Mouse (Mus musculus) cerebellum, postnatal 25 days (tissue): ENCODE measurements around the gene Prpf31.
A peak's percentile ranks its signal among the peaks of the same experiment; 100 is the strongest.

Source experiments
- DNase-seq, 2 experiments: peaks; one replicate each; pipeline ENCODE4 v3.0.0; 2021; ENCODE audit warnings: mixed read lengths in 2 of 2

Gene Prpf31

DNA sequence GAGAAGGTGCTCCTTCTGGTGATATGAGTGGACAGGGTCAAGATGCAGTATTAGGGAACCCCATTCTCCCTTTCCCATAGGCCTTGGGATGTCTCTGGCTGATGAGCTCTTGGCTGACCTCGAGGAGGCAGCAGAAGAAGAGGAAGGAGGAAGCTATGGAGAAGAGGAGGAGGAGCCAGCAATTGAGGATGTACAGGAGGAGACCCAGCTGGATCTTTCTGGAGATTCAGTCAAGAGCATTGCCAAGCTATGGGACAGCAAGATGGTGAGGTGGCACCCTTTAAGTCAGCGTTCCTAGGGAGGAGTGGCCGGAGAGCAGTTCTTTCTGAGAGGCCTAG, 662 bp downstream of the Prpf31 start:
- no peak for DNase-seq

DNA sequence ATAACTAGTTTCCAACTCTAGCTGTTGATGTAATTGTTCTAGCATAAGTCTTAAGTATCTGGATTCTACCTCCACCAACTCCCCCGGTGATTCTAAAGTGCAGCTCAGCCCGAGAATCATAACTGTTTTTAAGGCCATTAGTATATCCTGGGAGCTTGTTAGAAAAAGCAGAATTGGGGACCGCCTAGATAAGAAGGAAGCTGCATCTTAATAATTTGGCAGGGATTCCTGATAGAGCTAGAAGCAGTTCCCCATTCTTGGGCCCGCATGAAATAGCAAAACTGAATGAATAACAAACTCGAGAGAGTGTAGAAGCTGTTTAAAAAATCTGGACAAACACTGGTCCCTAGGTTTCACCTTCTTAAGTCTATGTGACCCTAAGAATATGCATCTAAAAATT, 13.6 kb downstream of the Prpf31 start:
- no peak for DNase-seq

DNA sequence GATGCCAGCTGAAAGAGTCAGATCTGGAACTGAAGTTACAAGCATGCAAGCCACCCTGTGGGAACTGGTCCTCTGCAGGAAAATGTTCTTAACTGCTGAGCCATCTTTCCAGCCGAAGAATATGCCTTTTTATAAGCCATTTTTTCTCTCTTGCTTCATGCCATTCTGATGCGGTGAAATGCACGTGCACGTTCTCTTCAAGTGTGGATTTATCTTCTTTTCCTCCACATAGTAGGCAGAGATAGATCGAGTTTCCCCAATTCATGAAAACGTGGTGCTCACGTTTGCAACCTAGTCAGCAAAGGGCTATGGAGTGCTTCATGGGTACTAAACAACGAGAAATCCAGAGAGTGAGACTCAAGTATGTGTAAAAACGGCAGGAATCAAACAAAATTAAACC, 14.1 kb downstream of the Prpf31 start:
- no peak for DNase-seq

DNA sequence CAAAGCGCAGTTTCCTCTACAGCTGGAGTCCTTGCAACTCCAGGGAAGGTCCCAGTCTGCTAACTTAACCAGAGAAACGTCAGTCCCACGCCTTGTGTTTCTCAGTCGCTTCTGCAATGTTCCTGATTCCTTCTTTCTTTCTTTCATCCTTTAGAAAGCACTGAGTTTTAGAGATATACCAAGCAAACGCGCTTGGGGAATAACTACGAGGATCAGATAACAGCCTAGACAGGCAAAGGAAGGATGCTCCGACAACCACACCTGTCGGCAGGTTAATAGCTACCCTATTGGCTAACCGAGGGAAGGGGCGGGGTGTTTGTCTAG, 14.5 kb downstream of the Prpf31 start:
- DNase-seq, result peak in 1 of 2 experiments; percentile 96

DNA sequence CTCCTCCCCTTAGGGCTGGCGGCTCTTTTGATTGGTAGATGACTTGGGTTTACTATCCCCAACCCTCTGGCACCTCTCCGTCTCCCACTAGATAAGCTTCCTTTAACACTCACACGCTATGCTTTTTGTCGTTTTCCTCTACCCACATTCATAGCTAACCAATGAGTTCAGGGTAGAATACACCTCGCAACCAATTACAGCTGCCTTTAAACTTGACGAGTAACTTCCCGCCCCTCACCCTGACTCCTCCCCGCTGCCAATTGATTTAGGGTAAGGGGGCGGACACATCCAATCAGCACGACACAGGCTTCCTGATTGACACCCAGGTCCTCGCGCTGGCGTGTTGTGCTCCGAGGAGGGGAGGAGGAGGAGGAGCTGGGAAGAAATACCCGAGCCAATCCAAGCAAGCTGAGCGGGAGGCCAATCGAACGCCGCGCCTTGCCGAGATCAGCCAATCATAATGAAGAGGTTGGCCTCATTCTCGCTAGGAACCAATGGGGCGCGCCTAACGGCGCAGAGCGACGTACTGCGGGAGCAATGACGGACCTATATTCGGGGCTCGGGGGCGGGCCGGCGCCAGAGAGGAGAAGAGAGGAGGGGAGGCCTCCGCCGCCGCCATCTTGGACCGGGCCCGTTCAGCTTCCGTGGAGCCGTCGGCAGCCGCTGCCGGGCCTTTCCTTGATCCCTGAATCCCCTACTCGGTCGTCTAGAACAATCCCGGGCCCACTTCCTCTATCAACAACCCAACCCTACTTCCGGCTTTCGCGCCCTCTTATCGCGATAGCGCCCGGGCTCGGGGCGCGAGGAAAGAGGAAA, 15.1 kb downstream of the Prpf31 start, which contains the start of gene Cnot3:
Cnot3 (plus strand) TSS at position 597 of the 816 bp plus-strand sequence.
- DNase-seq, result peak; percentile 97 to 98

DNA sequence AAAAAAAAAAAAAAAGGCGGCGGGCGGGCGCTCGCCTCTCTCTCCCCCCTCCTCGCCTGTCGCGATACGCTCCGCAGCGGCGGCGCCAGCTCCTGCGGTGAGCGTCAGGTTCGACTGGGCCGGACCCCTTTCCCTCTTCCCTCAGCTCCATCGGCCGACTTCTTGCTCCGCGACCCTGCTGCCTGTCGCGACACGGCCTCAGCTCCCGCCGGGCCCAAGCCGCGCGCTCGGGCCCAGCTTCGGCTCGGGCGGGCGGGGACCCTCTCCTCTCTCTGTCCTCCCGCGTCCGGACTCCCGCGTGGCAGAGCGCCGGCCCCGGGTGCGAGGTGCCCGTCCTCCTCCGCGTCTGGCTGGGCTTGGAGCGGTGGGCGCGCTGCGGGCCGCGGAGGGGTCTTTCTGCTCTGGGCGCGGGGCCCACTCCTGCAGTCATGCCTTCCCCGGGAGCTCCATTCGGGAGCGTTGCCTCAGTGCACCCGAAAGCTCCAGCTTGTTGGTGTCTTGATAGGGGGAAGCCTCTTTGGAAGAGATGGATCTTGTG, 15.8 kb downstream of the Prpf31 start:
- no peak for DNase-seq

DNA sequence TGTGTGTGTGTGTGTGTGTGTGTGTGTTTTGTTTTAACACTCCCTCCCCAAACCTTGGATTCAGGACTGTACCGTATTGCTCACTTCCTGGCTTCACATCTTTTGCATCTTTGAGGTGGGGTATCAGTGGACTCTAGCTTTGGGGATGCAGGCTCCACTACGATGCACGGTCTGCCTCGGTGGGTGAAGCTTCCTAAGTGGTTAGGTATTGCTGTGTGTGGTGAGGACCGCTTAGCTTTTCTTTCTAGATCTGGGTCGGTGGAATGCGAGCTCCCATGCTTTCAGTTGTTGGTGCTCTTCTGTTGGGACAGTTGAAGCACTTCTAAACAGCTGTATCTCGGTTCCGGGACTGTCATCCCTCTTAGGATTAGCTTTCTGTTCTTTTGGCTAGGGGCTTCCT, 16.4 kb downstream of the Prpf31 start:
- no peak for DNase-seq

DNA sequence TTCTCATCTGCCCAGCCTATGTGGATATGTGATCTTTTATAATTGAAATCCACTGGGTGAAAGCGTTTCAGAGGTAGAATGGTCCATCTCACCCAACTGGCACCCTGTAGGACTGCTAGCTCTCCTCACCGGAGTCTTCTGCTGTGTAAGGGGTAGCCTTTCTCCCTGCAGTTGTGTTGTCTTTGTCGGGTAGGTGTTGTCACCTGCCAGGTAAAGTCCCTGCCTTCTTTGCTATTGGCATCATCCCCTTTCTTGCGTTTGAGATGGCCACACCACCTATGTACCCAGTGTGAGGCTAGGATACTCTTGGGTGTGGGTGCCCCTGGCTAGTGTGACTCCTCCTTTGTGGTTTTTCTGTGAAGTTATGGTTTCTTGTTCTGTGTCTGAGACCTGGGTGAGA, 16.9 kb downstream of the Prpf31 start:
- DNase-seq, result no peak

DNA sequence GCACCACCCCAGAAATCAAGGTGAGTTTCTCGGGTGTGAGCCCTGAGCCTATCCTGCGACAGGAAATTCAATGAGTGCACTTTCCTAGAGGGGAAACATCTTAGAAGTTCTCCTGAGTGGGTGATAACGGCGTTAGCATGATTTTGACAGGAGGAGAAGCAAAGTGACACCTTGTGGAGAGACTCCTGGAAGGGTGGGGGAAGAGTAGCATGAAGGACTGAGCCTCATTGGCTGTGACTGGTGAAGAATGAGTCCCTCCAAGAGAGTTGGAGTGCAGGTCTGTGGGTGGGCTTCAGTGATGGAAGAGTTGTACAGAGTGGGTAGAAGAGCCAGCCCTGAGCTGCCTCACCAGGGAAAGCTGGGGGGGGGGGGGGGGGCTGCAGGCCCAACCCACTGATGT, 27.2 kb downstream of the Prpf31 start:
- DNase-seq, result no peak

DNA sequence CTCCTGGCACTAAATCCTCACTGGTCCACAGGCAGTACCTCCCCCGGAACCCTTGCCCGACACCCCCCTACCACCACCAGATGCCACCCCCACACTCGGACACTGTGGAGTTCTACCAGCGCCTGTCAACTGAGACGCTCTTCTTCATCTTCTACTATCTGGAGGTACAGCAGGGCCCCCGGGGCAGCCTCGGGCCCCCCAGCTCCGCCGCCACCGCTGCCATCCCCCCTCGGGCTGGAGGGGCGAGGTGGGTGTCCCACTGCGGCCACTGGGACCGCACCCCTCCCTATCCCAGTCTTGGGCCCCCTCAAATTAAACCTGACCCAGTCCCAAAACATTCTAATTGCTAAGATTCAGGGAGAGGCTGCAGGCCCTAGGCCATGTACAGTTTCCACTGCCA, 28.8 kb downstream of the Prpf31 start:
- DNase-seq, result no peak

DNA sequence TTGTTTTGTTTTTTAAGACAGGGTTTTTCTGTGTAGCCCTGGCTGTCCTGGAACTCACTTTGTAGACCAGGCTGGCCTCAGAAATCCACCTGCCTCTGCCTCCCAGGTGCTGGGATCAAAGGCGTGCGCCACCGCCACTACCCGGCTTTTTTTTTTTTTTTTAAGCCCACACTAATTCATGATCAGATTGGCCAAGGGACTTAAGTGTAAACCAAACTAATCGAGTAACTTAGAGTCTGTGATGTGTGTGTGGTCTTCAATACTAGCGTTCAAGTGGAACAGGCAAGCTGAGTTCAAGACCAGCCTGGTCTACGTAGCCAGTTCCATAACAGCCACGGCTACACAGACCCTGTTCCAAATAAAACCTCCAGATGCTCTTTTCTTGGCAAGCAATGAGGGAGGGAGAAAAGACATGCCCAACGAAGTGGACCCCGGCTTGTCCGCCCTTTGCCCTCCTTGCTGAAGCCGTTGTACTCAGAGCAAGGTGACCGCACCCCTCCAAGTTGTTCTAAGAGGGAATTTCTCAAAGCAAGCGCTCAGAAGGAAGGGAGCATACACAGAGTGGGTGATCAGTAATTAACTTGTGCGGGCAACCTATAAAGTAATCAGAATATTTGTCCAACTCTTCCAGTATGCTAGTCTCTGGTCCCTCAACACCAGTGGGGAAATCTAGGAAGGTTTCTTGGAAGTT, 34.9 kb downstream of the Prpf31 start:
- no peak for DNase-seq

DNA sequence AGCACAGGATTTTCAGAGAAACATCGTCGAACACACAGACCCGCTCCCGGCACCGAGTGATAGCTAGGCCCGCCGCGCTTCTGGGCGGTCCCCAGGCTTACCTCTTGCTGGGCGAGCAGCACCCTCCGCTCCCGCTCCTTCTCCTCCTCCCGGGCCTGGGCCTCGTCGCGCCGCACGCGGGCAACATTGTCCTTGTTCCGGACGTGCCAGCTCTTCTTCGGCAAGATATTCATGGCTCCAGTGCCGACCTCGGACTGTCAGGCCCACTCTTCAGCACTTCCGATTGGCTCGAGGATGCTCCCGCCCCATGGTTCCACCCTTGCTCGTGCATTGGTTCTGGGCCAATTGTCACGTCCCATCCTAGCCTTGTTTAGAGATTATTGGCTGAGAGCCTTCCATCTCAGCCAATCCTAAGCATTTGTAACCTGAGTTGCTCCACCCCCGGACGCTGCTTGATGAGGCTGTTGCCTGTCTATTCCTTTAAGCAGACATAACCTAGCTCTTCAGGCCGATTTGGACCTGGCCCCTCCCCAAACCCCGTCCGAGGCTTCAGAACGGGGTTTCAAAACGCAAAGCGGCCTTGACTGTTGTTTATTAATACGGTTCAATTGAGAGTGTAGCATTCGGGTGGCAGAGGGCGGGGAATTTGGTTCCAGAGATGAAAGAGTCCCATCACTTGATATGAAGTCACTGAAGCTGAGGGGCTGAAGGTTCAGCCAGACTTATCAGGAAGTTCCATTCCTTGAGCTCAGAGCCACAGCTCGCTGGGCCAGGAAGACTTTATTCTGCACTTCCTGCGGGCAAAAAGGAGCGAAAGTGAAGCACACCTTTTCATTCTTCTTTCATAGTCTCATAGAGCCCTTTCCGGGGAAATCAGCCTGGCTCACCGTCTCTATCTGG, 35.7 kb downstream of the Prpf31 start, which contains the start of gene Leng1:
Leng1 (minus strand) TSS at position 626 of the 900 bp plus-strand sequence.
- peak; percentile 95 to 96 for DNase-seq

DNA sequence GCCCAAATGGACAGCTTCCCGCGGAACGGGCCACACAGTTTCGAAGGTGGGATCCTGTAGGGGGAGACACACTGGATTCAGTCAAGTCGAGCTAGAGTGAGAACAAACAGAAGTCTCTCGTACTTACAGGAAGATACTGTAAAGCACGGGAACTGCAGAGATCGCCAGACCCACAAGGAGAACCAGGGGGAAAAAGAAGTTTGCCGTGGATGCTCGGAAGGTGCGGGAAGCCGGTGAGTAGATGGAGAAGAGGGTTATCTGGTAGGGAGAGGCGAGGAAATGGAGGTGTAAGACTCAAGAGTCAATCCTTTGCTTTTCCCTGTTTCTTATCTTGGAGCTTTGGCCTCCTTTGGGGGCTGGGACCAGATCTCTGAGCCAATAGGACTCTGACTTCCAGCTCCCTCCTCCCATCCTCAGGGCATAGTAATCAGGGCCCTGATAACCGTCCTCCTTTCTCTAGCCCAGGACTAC, 37.2 kb downstream of the Prpf31 start:
- DNase-seq, result no peak

DNA sequence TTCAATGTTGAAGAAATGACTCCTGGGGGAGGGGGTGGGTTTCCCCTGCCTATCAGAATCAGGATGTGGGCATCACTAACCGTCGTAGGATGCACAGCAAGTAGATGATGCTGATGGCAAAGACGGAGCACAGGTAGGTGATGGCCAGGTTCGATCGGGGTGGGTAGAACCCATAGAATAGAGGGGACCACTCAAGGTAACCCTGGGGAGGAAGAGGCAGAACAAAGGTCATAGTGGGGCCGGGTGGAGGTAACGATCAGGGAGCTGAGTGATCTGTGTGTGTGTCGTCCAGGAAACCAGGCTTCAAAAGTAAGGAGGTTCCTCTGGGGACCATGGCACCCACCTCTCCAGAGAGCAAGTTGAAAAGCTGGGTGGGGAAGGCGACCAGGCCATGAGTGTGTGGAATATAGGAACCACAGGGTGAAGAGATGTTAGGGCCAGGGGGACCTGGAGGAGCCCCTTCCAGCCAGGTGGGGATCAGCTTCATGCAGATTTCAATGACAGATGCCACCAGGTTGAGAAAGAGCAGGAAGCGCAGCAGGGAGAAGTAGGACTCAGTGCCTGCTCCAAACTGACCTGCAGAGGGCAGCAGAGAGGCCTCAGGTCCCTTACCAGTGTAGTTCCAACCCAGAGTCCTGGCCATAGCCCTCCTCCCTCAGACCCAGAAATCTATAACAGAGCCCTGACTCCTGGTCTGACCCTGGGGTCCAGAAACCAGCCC, 44.9 kb downstream of the Prpf31 start:
- DNase-seq, result peak; percentile 87 to 94

DNA sequence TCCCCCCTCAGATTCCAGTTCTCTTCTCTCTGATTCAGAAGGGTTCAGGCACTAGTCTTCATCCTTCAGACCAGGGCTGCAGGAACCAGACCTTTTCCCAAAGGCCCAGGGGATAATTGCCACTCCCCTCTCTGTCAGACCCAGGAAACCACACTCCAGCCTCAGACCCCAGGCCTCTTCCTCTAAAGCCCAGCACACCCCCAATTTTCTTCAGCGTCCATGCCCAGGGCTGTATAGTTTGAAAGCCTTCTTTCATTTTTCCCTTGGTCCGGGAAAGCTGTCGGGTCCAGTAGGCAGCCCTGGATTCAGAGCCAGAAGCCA, 45.4 kb downstream of the Prpf31 start:
- no peak for DNase-seq

DNA sequence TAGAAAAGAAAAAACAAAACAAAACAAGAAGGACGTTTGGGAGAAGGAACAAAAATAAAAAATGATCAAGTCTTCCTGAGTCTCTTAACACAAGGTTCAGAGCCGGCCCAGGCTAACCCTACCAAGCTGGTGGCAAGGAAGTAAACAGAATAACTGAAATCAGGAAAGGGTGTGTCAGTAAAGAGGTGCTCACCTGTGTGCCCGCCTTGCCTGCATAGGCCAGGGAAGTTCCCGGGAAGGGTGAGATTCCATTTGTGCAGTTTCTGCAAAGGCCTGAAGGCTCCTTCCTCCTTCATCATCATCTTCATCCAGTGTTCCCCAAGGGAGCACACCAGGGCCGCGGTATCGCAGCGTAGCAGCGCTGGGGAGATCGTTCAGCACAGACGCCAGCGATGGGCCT, 46.6 kb downstream of the Prpf31 start:
- no peak for DNase-seq

DNA sequence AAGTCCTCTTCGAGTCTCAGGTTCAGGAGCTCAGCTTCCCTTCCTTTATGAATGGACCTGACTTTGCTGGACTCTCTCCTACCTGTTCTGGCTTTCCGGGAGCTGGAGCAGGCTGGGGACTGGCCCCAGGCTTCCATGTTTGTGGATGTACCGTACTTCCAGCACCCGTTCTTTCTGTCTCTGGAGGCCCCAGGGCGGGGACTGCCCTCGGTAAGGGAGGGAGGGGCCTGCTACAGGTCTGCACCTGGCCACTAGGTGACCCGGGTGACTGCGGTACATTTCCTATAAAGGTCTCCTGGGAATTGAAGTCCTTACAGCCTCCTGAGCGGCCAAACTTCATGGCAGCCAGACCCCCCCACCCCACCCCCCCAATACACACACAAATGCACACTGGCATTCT, 47.6 kb downstream of the Prpf31 start, which contains the start of gene Tmc4:
Tmc4 (minus strand) TSS at position 212 of the 400 bp plus-strand sequence.
- DNase-seq, result no peak

DNA sequence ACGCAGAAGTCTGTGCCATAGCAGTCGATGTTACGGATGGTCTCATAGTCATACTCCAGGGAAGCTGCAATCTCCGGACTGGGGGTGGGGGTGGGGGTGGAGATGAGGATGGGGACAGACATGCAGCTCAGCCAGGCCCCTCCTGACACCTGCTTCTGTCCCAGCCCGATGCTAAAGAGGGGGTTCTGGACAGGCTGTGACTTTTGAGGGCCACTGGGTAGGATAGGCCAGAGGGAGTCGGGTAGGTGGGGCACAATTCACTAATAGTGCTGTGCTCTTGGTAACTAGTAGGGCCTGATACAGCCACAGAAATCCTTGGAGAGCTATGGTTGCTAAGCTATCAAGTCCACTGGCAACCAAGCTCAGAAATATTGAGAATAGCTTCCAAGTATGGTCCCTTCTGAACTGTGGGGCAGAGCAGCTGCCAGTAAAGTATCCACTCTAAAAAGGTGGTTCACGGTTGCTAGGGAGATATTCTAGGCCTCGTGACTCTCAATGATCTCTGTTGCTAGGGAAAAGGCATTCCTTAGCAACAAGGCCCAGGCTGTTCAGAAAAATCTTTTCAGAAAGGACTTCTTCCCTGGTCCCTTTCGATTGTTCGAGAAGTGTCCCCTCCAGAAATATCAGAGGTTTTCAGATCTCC, 54.2 kb downstream of the Prpf31 start:
- DNase-seq, result no peak

DNA sequence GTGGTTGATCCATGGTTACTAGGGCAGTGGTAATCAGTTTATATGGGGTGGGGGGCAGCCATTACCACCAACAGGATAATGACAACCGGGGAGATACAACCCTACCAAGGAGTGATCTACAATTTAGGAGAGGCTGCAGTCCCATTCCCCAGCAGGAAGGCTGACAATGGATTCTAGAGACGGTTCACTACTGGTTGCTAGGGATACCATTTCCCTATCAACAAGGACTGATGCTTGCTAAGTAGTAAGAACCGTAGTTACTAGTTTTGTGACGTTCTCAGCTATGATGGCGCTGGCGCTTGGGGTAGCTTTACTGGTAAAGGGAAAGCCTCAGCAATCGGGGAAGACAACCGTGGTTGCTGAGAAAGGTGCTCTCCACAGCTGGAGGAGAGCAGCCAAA, 54.9 kb downstream of the Prpf31 start:
- no peak for DNase-seq

DNA sequence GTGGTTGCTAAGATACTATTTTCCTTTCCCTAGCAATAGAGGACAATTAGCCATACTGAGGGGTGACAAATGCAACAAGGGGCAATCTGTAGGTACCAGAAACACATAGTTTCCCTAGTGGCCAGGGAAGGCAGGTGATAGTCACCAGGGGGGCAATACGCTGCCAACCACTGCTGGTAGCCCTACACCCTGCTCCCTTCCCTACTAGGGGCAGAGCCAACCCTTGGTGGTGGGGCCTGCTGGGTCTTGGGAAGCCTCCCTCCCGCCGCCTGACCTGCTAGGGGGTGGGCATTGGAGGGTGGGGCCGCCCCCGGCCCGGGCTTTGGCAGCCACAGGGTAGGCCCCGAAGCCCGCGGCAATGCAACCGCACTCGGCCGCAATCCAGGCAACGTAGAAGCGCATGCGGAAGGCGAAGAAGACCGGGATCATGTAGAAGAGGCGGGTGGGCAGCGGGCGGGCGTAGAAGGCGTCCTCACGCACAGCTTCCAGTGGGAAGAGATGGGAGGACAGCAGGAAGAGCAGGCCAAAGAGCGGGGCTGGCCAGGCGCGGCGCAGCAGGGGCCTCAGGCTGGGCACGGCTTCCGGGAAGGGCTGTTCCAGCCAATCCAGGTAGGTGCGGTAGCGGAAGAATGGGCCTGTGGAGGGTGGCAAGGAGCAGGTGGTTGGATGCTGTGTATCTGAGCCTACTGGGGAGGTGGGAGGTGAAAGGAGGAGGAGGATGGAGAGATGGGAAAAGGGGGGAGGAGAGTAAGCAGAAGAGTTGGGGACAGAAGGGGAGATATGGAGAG, 55.8 kb downstream of the Prpf31 start:
- peak; percentile 81 to 84 for DNase-seq

DNA sequence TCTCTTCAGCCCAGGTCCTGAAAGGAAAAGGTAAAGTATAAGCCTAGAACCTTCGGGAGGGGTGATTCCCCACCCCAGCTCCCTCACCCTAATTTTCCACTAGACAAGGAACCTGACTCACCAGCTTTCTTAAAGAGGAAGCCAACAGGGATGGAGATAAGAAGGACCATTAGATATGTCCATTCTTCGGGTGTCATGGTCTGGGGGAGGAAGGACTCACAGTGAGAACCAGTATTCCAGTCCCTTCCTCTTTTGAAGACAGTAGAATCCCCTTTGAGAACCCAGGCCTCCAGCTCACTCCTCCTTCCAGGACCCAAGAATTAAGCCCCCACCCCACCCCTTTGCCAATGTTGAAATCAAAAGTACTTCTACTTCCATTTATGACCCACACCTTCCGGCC, 62.1 kb downstream of the Prpf31 start:
- DNase-seq, result no peak
